Mouse (Mus musculus) CH12.LX (cell line): ENCODE results near the gene Ttc3.

Experiments used
- CTCF ChIP-seq, 2 experiments: IDR thresholded peaks in 1 of 2; conservative IDR thresholded peaks in 1 of 2; 2 replicates each; pipeline ENCODE4 v1.5.1; 2011 to 2012; ENCODE audit warnings: low read depth in 2 of 2, low read length in 2 of 2, improper control_type of control experiment in 1 of 2, inconsistent platforms in 1 of 2, mild to moderate bottlenecking in 1 of 2, moderate library complexity in 1 of 2
- MAX ChIP-seq: IDR thresholded peaks from 2 replicates; pipeline ENCODE4 v1.6.1; 2011; ENCODE audit warnings: low read length, improper control_type of control experiment
- POLR2AphosphoS2 ChIP-seq: IDR thresholded peaks from 2 replicates; pipeline ENCODE4 v1.6.1; 2011; ENCODE audit warnings: low read depth, low read length, improper control_type of control experiment
- USF1 ChIP-seq: IDR thresholded peaks from 2 replicates; pipeline ENCODE4 v1.6.1; 2014; ENCODE audit warnings: low read depth, mild to moderate bottlenecking, inconsistent platforms, low read length, improper control_type of control experiment

DNA sequence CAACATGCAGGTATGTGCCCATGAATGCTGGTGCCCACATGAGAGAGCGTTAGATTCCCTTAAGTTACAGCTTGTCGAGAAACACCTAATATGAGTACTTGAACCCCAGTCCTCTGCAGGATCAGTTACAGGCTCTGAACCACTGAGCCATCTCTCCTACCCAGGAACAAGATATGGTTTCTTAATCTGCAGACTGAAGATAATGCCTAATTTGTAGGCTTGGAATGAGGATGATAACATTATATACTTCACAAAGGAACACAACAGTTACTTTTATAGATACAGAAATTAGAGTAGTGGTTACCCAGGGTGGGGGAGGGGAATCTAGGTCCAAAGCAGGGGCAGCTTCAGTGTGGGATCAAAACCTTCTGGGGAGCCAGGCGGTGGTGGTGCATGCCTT, 44.4 kb upstream of the Ttc3 start:
- TF ChIP-seq MAX, result no peak
- TF ChIP-seq CTCF (conservative IDR thresholded peaks at IDR 0.05 in 1 of 2, IDR thresholded peaks at IDR 0.05 in 1 of 2; ENCODE audit: low read depth in 2 of 2, low read length in 2 of 2), result no peak
- no peak for TF ChIP-seq USF1
- TF ChIP-seq POLR2AphosphoS2, result no peak
